Mouse (Mus musculus) megakaryocyte, embryonic 14.5 days (primary cell): ENCODE data around the gene Tnfrsf19.

Experiments used
- FLI1 ChIP-seq: IDR thresholded peaks from 2 replicates; pipeline ENCODE4 v1.6.1; 2012; ENCODE audit warnings: low read length, inconsistent platforms, mixed read lengths
- GATA1 ChIP-seq: IDR thresholded peaks from 3 replicates; pipeline ENCODE4 v1.6.1; 2012; ENCODE audit warnings: mixed read lengths, low read length, inconsistent platforms, borderline replicate concordance

DNA sequence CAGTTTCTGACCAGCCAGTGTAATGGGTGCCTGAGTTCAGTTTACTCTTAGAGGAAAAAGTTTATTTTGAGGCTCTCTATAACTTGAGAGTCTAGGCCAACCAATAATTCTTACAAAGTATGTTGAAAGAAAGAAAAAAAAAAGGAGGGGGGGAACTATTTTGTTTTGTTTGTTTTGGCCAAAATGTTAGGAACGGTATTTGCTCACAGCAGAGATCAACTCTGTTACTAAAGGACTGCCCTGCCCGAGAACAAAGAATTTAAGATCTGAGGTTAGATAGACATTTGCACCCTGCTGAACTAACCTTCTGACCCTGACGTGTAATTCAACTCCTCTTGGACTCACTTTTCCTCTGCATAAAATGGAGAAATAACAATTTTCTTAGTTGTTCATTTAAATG lies 4.0 kb downstream of the Tnfrsf19 start:
- TF ChIP-seq GATA1 (no peak), FLI1 (no peak)
